Mouse (Mus musculus): Measurements from ENCODE around the gene Lrrc23. TPM values are rescaled to one million over a fixed set of nuclear protein-coding genes. Genes with fewer than 3 reads are reported as not detected.
A peak's percentile ranks its signal among the peaks of the same experiment; 100 is the strongest.
"Not testable (repeated sequence)": the region's sequence is repeated elsewhere in the genome, so short reads cannot be mapped to it uniquely, and the experiment has no call there.

The Lrrc23 gene
- polyA plus RNA-seq, 1 experiment from 2014 or later, result 0.97 TPM

- Histone ChIP-seq H3K36me3 (replicated peaks; ENCODE audit: control insufficient read depth, insufficient read depth, low read depth, low read length) (no peaks in the 10 kb centered on the region), H3K27me3 (ENCODE audit: control insufficient read depth, insufficient read depth, low read length) (no peaks in the 10 kb centered on the region), H3K4me3 (ENCODE audit: low read depth, low read length) (peak overlapping the region; percentile 38), H3K9ac (replicated peaks; ENCODE audit: low read length) (peak overlapping the region; percentile 48), H3K9me3 (replicated peaks; ENCODE audit: control insufficient read depth, low read length) (no peaks in the 10 kb centered on the region), H3K4me2 (ENCODE audit: low read depth, low read length) (peak overlapping the region; percentile 67), H3K27ac (replicated peaks; ENCODE audit: low read depth, low read length) (peak overlapping the region; percentile 85), H3K4me1 (ENCODE audit: control insufficient read depth, insufficient read depth, low read length) (no peaks in the 10 kb centered on the region; the same call in 1 of the 2 replicates)
- peak; percentile 96 for DNase-seq (ENCODE audit: low spot score)
- WGBS, result 3% methylated on average over 34 of the region's 34 CpGs
- ATAC-seq (replicated peaks; ENCODE audit: insufficient number of reproducible peaks, low FRiP score, low TSS enrichment, low read depth), result peak; percentile 53
Measured at GRCm38 (mm10) chr6:124805341-124806321, 26.1 kb upstream of the Lrrc23 start.

DNA sequence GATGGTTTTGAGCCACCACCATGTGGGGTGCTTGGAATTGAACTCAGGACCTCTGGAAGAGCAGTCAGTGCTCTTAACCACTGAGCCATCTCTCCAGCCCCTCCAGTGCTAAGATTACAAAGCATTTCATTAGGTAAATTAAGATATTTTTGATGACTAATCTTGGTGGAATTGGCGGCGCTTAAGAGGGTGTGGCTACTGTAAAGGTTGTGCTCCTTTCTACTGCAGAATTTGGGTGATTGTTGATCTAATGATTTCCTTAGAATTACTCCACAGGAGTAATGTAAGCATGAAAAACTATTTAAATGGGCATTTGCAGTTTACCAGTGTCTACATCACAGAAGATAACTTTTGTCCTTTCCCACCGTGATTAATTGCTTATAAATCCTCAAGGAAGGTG, 24.8 kb upstream of the Lrrc23 start:
- WGBS, result 91% methylated on average over 3 of the region's 3 CpGs
- no peak overlapping the region for H3K9ac ChIP-seq (replicated peaks; ENCODE audit: low read length)
- DNase-seq (ENCODE audit: low spot score), result no peak
- ATAC-seq (replicated peaks; ENCODE audit: insufficient number of reproducible peaks, low FRiP score, low TSS enrichment, low read depth), result no peak
- H3K4me1 ChIP-seq (ENCODE audit: control insufficient read depth, insufficient read depth, low read length), result no peaks in the 10 kb centered on the region; the same call in 1 of the 2 replicates
- no peak overlapping the region for H3K4me2 ChIP-seq (ENCODE audit: low read depth, low read length)
- H3K4me3 ChIP-seq (ENCODE audit: low read depth, low read length), result no peak overlapping the region
- no peaks in the 10 kb centered on the region for H3K27me3 ChIP-seq (ENCODE audit: control insufficient read depth, insufficient read depth, low read length)
- H3K27ac ChIP-seq (replicated peaks; ENCODE audit: low read depth, low read length), result no peak overlapping the region
- no peaks in the 10 kb centered on the region for H3K36me3 ChIP-seq (replicated peaks; ENCODE audit: control insufficient read depth, insufficient read depth, low read depth, low read length)
- no peaks in the 10 kb centered on the region for H3K9me3 ChIP-seq (replicated peaks; ENCODE audit: control insufficient read depth, low read length)

DNA sequence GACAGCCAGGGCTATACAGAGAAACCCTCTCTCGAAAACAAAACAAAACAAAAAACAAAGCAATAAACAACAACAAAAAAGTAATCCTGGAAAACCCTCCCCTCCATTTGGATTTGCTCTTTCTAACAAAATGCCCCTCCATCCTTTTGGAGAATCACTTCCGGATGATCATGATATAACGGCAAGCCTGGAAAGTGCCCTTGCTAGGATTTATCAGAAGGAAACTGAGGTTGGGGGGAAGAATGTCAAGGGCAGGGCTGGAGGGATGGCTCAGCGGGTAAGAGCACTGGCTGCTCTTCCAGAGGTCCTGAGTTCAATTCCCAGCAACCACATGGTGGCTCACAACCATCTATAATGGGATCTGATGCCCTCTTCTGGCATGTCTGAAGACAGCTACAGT, 24.2 kb upstream of the Lrrc23 start:
- not testable (repeated sequence) for H3K4me1 ChIP-seq (ENCODE audit: control insufficient read depth, insufficient read depth, low read length); H3K9ac ChIP-seq (replicated peaks; ENCODE audit: low read length); H3K27me3 ChIP-seq (ENCODE audit: control insufficient read depth, insufficient read depth, low read length); H3K4me2 ChIP-seq (ENCODE audit: low read depth, low read length); DNase-seq (ENCODE audit: low spot score); H3K36me3 ChIP-seq (replicated peaks; ENCODE audit: control insufficient read depth, insufficient read depth, low read depth, low read length); H3K4me3 ChIP-seq (ENCODE audit: low read depth, low read length); H3K27ac ChIP-seq (replicated peaks; ENCODE audit: low read depth, low read length); ATAC-seq (replicated peaks; ENCODE audit: insufficient number of reproducible peaks, low FRiP score, low TSS enrichment, low read depth); H3K9me3 ChIP-seq (replicated peaks; ENCODE audit: control insufficient read depth, low read length)
- WGBS, result 94% methylated on average over 4 of the region's 4 CpGs

- Histone ChIP-seq H3K27me3 (ENCODE audit: control insufficient read depth, insufficient read depth, low read length) (no peaks in the 10 kb centered on the region), H3K36me3 (replicated peaks; ENCODE audit: control insufficient read depth, insufficient read depth, low read depth, low read length) (no peaks in the 10 kb centered on the region), H3K27ac (replicated peaks; ENCODE audit: low read depth, low read length) (no peak overlapping the region), H3K4me3 (ENCODE audit: low read depth, low read length) (no peak overlapping the region), H3K4me2 (ENCODE audit: low read depth, low read length) (no peak overlapping the region), H3K9me3 (replicated peaks; ENCODE audit: control insufficient read depth, low read length) (no peaks in the 10 kb centered on the region), H3K4me1 (ENCODE audit: control insufficient read depth, insufficient read depth, low read length) (no peaks in the 10 kb centered on the region; the same call in 1 of the 2 replicates), H3K9ac (replicated peaks; ENCODE audit: low read length) (no peak overlapping the region)
- ATAC-seq (replicated peaks; ENCODE audit: insufficient number of reproducible peaks, low FRiP score, low TSS enrichment, low read depth) (no peak), DNase-seq (ENCODE audit: low spot score) (no peak)
- WGBS, result 63% methylated on average over 3 of the region's 3 CpGs
Measured at GRCm38 (mm10) chr6:124803061-124803460, 23.5 kb upstream of the Lrrc23 start.

DNA sequence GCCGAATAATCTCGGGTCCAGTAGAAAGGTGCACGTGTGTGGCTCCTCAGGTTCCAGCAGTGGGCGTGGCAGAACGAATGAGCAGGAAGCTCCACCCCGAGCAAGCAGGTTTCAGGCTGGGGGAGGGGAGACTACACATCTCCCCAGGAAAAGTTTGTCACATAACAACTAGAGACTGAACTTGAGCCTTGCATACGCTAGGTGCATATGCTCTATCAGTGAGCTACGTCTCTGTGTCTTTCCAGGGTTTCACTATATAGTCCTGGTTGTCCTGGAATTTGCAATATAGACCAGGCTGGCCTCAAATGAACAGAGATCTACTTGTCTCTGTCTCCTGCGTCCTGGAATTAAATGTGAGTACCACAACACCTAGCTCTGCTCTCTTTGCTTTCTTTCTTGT, 22.9 kb upstream of the Lrrc23 start:
- H3K9me3 ChIP-seq (replicated peaks; ENCODE audit: control insufficient read depth, low read length); H3K36me3 ChIP-seq (replicated peaks; ENCODE audit: control insufficient read depth, insufficient read depth, low read depth, low read length); H3K4me1 ChIP-seq (ENCODE audit: control insufficient read depth, insufficient read depth, low read length); H3K27ac ChIP-seq (replicated peaks; ENCODE audit: low read depth, low read length); H3K4me2 ChIP-seq (ENCODE audit: low read depth, low read length); H3K9ac ChIP-seq (replicated peaks; ENCODE audit: low read length); H3K27me3 ChIP-seq (ENCODE audit: control insufficient read depth, insufficient read depth, low read length); H3K4me3 ChIP-seq (ENCODE audit: low read depth, low read length): not testable (repeated sequence)
- ATAC-seq (replicated peaks; ENCODE audit: insufficient number of reproducible peaks, low FRiP score, low TSS enrichment, low read depth), result peak; percentile 41; the same call in 1 of the 2 replicates
- 8% methylated on average over 5 of the region's 9 CpGs for WGBS
- DNase-seq (ENCODE audit: low spot score), result peak; percentile 44

DNA sequence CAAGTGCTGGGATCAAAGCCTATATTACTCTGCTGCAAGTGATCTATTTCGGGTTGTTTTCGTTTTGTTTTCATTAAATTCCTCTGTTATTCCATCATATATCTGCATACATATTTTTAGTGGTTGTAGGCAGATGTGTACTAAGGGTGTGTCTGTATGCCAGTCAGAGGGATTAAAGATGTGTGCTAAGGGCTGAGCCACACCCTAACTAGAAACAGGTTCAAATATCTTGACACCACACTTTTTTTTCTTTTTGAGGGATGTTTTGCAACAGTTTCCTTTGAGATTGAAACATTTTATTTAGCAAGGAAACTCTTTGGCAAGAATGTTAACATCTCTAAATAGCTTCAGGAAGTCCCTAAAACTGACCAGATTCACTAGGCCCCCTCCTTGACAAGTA, 16.7 kb upstream of the Lrrc23 start:
- H3K9ac ChIP-seq (replicated peaks; ENCODE audit: low read length), result no peak overlapping the region
- H3K4me2 ChIP-seq (ENCODE audit: low read depth, low read length), result no peak overlapping the region
- H3K4me1 ChIP-seq (ENCODE audit: control insufficient read depth, insufficient read depth, low read length), result no peaks in the 10 kb centered on the region
- DNase-seq (ENCODE audit: low spot score) (no peak), ATAC-seq (replicated peaks; ENCODE audit: insufficient number of reproducible peaks, low FRiP score, low TSS enrichment, low read depth) (no peak)
- H3K4me3 ChIP-seq (ENCODE audit: low read depth, low read length), result no peak overlapping the region
- no peaks in the 10 kb centered on the region for H3K36me3 ChIP-seq (replicated peaks; ENCODE audit: control insufficient read depth, insufficient read depth, low read depth, low read length)
- H3K9me3 ChIP-seq (replicated peaks; ENCODE audit: control insufficient read depth, low read length), result no peaks in the 10 kb centered on the region
- H3K27ac ChIP-seq (replicated peaks; ENCODE audit: low read depth, low read length), result no peak overlapping the region
- no peaks in the 10 kb centered on the region for H3K27me3 ChIP-seq (ENCODE audit: control insufficient read depth, insufficient read depth, low read length)
- 78% methylated on average over 2 of the region's 2 CpGs for WGBS

GRCm38 (mm10) chr6:124795781-124796180, 16.3 kb upstream of the Lrrc23 start:
- 82% methylated on average over 4 of the region's 4 CpGs for WGBS
- Histone ChIP-seq H3K27me3 (ENCODE audit: control insufficient read depth, insufficient read depth, low read length) (no peaks in the 10 kb centered on the region), H3K4me1 (ENCODE audit: control insufficient read depth, insufficient read depth, low read length) (no peaks in the 10 kb centered on the region), H3K4me3 (ENCODE audit: low read depth, low read length) (no peak overlapping the region), H3K36me3 (replicated peaks; ENCODE audit: control insufficient read depth, insufficient read depth, low read depth, low read length) (no peaks in the 10 kb centered on the region), H3K27ac (replicated peaks; ENCODE audit: low read depth, low read length) (no peak overlapping the region), H3K4me2 (ENCODE audit: low read depth, low read length) (no peak overlapping the region), H3K9ac (replicated peaks; ENCODE audit: low read length) (no peak overlapping the region), H3K9me3 (replicated peaks; ENCODE audit: control insufficient read depth, low read length) (no peaks in the 10 kb centered on the region)
- no peak for ATAC-seq (replicated peaks; ENCODE audit: insufficient number of reproducible peaks, low FRiP score, low TSS enrichment, low read depth)
- DNase-seq (ENCODE audit: low spot score), result no peak

DNA sequence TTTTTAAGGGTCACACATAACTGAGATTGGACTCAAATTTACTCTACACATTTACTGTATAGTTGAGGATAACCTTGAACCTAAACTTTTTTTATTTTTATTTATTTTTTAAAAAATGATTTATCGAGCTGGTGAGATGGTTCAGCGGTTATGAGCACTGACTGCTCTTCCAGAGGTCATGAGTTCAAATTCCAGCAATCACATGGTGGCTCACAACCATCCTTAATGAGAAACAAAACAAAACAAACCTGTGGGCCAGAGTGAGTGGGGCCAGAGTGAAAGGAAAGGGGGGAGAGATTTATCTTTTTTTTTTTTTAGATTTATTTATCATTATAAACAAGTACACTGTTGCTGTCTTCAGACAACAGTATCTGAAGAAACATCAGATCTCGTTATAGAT, 12.4 kb upstream of the Lrrc23 start:
- Histone ChIP-seq H3K27ac (replicated peaks; ENCODE audit: low read depth, low read length) (no peak overlapping the region), H3K4me1 (ENCODE audit: control insufficient read depth, insufficient read depth, low read length) (no peaks in the 10 kb centered on the region), H3K9ac (replicated peaks; ENCODE audit: low read length) (no peak overlapping the region), H3K27me3 (ENCODE audit: control insufficient read depth, insufficient read depth, low read length) (no peaks in the 10 kb centered on the region), H3K4me3 (ENCODE audit: low read depth, low read length) (no peak overlapping the region), H3K9me3 (replicated peaks; ENCODE audit: control insufficient read depth, low read length) (no peaks in the 10 kb centered on the region), H3K36me3 (replicated peaks; ENCODE audit: control insufficient read depth, insufficient read depth, low read depth, low read length) (no peaks in the 10 kb centered on the region), H3K4me2 (ENCODE audit: low read depth, low read length) (no peak overlapping the region)
- ATAC-seq (replicated peaks; ENCODE audit: insufficient number of reproducible peaks, low FRiP score, low TSS enrichment, low read depth) (no peak), DNase-seq (ENCODE audit: low spot score) (no peak)
- 81% methylated on average over 3 of the region's 3 CpGs for WGBS
